Mouse (Mus musculus): ENCODE data around the gene Zfhx3. TPM values are rescaled to one million over a fixed set of nuclear protein-coding genes. Genes with fewer than 3 reads are reported as not detected.

The Zfhx3 gene
- polyA plus RNA-seq, 1 experiment from 2014 or later, result 4.3 TPM

DNA sequence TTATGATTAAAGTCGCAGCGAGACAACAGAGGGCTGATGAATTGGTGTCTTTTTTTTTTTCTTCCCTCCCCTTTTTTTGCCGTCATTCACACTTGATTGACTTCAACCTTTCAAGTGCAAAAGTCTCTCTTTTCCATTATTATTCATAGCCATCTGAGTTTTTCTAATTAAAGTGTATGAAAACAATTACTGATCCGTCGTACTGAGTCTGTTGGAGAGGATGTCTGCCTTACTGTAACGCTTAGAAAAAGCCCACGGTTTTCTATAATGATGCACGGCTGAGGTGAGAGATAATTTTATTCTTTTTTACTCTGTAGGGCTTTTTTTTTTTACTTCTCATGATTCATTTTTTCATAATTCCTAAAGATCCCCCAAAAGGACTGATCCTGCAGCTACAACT, 1000.2 kb downstream of the Zfhx3 start:
- in situ Hi-C loops (cut with MboI; ENCODE audit: low pct_unique_long_range_greater_than_20kb), result no loop called here
- TF ChIP-seq CTCF (IDR thresholded peaks at IDR 0.05), result no peak
- ChIA-PET POLR2A (interaction anchor here (0.7 kb wide), 1 partner anchor 17 kb away, joined by 3 read pairs; no protein-coding TSS in a partner anchor), CTCF (no interaction called here)
- no peak for ATAC-seq
- DNase-seq (ENCODE audit: low read depth, low spot score), result no peak
- H3K27me3 ChIP-seq, result no peaks in the 10 kb centered on the region

DNA sequence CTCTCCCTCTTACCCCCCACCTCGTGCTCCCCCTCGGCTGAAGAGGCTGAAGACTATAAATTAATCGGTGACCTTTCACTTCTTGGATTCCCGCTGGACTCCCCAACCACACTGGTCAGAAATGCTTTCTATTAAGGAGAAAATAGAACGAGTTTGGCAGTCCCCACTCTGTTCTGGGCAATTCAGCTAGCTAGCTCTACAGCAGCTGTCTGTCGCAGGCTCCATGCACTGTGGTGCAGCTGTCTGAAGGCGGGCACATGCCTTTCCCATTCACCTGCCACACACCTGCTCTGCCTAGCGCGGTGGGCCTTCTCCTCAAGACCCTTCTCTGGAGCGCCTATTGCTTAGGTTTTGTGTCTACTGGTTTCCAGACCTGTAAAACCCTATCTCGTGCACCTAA, 1000.7 kb downstream of the Zfhx3 start:
- H3K27me3 ChIP-seq, result no peaks in the 10 kb centered on the region
- POLR2A ChIA-PET, result interaction anchor here (0.7 kb wide), 1 partner anchor 17 kb away, joined by 3 read pairs; no protein-coding TSS in a partner anchor
- no peak for TF ChIP-seq CTCF (IDR thresholded peaks at IDR 0.05)
- in situ Hi-C loops (cut with MboI; ENCODE audit: low pct_unique_long_range_greater_than_20kb), result no loop called here
- ATAC-seq, result no peak
- CTCF ChIA-PET, result interaction anchor here (1.1 kb wide), 1 partner anchor 22 kb away, joined by 3 read pairs; no protein-coding TSS in a partner anchor
- no peak for DNase-seq (ENCODE audit: low read depth, low spot score)

DNA sequence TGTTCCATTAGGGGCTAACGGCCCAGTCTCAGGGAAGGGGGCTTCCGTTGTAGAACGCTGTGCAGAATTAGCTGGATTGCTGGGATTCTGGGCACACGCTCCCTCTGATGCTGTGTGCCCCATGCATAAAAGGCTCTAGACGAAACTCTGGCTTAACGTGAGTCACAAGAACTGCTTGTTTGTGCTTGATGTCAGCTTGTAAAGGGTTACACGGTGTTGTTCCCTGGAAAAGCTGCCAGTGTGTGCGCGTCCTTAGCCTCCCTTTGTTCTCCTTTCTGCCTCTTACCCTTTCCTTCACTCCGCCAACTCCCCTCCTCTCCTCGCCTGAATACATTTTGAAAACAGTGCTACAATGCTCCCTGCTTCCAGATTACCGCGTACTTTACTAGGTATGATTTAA, 1001.9 kb downstream of the Zfhx3 start:
- H3K27me3 ChIP-seq, result no peaks in the 10 kb centered on the region
- in situ Hi-C loops (cut with MboI; ENCODE audit: low pct_unique_long_range_greater_than_20kb), result no loop called here
- no peak for TF ChIP-seq CTCF (IDR thresholded peaks at IDR 0.05)
- POLR2A ChIA-PET, result interaction anchor here (1.0 kb wide), 1 partner anchor 19 kb away, joined by 3 read pairs; no protein-coding TSS in a partner anchor
- no peak for DNase-seq (ENCODE audit: low read depth, low spot score)
- no peak for ATAC-seq
- CTCF ChIA-PET, result interaction anchor here (1.1 kb wide), 1 partner anchor 20 kb away, joined by 3 read pairs; no protein-coding TSS in a partner anchor

DNA sequence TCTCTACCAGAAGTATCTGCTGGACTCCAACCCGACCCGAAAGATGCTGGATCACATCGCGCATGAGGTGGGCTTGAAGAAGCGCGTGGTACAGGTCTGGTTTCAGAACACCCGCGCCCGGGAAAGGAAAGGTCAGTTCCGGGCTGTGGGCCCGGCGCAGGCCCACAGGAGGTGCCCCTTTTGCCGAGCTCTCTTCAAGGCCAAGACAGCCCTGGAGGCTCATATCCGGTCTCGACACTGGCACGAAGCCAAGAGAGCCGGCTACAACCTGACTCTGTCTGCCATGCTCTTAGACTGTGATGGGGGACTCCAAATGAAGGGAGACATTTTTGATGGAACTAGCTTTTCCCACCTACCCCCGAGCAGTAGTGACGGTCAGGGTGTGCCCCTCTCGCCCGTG, 1007.9 kb downstream of the Zfhx3 start:
- in situ Hi-C loops (cut with MboI; ENCODE audit: low pct_unique_long_range_greater_than_20kb), result no loop called here
- H3K27me3 ChIP-seq, result no peaks in the 10 kb centered on the region
- POLR2A ChIA-PET, result interaction anchor here (0.5 kb wide), 1 partner anchor 235 kb away, joined by 3 read pairs; no protein-coding TSS in a partner anchor
- ATAC-seq (no peak), DNase-seq (ENCODE audit: low read depth, low spot score) (no peak)
- CTCF ChIA-PET, result interaction anchor here (0.8 kb wide), 2 partner anchors 9 to 18 kb away, joined by 3 read pairs; no protein-coding TSS in a partner anchor
- no peak for TF ChIP-seq CTCF (IDR thresholded peaks at IDR 0.05)

DNA sequence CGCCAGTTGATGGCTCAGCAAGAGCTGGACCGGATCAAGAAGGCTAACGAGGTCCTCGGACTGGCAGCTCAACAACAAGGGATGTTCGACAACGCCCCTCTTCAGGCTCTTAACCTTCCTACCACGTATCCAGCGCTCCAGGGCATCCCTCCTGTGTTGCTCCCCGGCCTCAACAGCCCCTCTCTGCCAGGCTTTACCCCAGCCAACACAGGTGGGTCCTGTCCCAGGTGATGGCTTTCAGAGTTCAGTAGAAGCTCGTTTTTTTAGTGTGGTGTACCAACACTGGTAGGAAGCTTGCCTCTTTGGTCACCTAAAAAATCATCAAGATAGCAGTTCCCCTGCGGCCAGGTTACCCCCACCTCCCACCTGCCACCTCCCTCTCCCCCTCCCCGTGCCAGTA, 1009.1 kb downstream of the Zfhx3 start:
- no peak for ATAC-seq
- in situ Hi-C loops (cut with MboI; ENCODE audit: low pct_unique_long_range_greater_than_20kb), result no loop called here
- no peak for TF ChIP-seq CTCF (IDR thresholded peaks at IDR 0.05)
- CTCF ChIA-PET, result interaction anchor here (4.4 kb wide), 1 partner anchor 15 kb away, joined by 15 read pairs; no protein-coding TSS in a partner anchor
- no peak for DNase-seq (ENCODE audit: low read depth, low spot score)
- POLR2A ChIA-PET, result interaction anchor here (0.5 to 1.3 kb wide), 2 partner anchors 15 to 1475 kb away, joined by 3 to 4 read pairs; no protein-coding TSS in a partner anchor
- H3K27me3 ChIP-seq, result no peaks in the 10 kb centered on the region

DNA sequence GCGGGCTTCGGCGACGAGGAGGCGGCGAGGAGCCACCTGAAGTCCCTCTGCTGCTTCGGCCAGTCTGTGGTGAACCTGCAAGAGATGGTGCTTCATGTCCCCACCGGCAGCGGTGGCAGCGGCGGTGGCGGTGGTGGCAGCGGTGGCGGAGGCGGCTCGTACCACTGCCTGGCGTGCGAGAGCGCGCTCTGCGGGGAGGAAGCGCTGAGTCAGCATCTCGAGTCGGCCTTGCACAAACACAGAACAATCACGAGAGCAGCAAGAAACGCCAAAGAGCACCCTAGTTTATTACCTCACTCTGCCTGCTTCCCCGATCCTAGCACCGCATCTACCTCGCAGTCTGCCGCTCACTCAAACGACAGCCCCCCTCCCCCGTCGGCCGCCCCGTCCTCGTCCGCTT, 1014.0 kb downstream of the Zfhx3 start:
- no peaks in the 10 kb centered on the region for H3K27me3 ChIP-seq
- ChIA-PET CTCF (no interaction called here), POLR2A (no interaction called here)
- no peak for TF ChIP-seq CTCF (IDR thresholded peaks at IDR 0.05)
- ATAC-seq (no peak), DNase-seq (ENCODE audit: low read depth, low spot score) (no peak)
- in situ Hi-C loops (cut with MboI; ENCODE audit: low pct_unique_long_range_greater_than_20kb), result no loop called here

DNA sequence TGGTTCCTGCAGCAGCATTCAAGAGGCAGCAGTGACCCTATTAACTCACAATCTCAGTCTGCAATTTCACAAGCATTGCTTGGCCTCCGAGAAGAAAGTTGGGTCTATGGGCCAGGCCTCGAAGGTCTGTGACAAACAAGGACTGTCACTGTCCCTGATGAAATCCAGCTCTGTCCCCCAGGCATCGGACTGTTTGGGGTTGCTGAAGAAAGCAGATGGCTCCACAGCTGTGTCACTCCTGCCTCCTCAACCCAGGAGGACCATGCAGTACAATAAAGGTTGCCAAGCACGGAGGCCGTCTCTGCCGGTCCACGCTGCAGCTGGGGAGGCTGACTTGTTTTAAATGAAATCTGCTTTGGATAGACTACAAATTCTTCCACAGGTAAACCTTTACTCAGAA, 1020.1 kb downstream of the Zfhx3 start:
- CTCF ChIA-PET, result interaction anchor here (1.4 kb wide), 1 partner anchor 26 kb away, joined by 3 read pairs; no protein-coding TSS in a partner anchor

DNA sequence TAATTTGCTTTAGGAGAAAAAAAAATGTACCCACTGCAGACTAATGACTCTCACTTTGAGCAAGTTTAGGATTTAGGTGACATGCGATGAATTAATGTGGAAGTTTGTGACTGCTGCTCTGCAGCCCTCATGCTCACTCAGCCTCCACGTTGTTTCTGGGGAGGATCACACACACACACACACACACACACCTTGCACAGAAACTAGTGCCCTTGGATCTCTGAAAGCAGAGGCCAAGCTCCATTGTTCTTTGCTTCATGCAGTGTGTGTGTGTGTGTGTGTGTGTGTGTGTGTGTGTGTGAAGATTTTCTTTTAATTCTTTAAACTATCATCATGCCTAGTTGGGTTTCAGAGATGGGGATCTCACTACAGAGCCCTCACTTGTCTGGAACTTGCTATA, 1020.7 kb downstream of the Zfhx3 start:
- no peak for TF ChIP-seq CTCF (IDR thresholded peaks at IDR 0.05)
- no peak for ATAC-seq
- in situ Hi-C loops (cut with MboI; ENCODE audit: low pct_unique_long_range_greater_than_20kb), result no loop called here
- ChIA-PET CTCF (no interaction called here), POLR2A (interaction anchor here (1.3 kb wide), 1 partner anchor 10 kb away, joined by 4 read pairs; no protein-coding TSS in a partner anchor)
- DNase-seq (ENCODE audit: low read depth, low spot score), result no peak
- no peaks in the 10 kb centered on the region for H3K27me3 ChIP-seq

More for the DNA sequence above, 1020.1 kb downstream of the Zfhx3 start:
- DNase-seq (ENCODE audit: low read depth, low spot score) (no peak), ATAC-seq (no peak)
- no peaks in the 10 kb centered on the region for H3K27me3 ChIP-seq
- in situ Hi-C loops (cut with MboI; ENCODE audit: low pct_unique_long_range_greater_than_20kb), result no loop called here
- POLR2A ChIA-PET, result interaction anchor here (1.3 kb wide), 1 partner anchor 10 kb away, joined by 4 read pairs; no protein-coding TSS in a partner anchor
- no peak for TF ChIP-seq CTCF (IDR thresholded peaks at IDR 0.05)

DNA sequence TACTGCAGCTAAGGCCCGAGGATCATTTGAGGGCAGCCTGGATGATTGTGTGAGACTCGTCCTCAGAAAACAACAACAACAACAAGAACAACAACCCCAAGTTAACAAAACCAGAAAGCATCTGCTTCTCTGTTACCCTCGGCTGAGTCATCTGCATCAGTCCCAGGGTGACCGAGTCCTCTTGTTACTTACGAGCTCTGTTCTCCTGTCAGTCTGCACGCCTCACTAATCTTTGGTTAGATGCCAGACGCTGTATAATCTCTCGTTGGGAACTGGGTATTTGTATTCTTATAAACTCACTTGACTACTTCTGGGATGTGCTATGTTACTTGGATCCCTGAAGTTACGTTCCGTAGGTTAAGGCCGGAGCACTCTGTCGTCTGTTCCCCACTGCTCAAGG, 1023.6 kb downstream of the Zfhx3 start:
- H3K27me3 ChIP-seq, result no peaks in the 10 kb centered on the region
- peak; percentile 49 for DNase-seq (ENCODE audit: low read depth, low spot score)
- ChIA-PET POLR2A (interaction anchor here (1.0 to 1.1 kb wide), 2 partner anchors 14 to 18 kb away, joined by 3 to 4 read pairs; no protein-coding TSS in a partner anchor), CTCF (interaction anchor here (3.6 kb wide), 1 partner anchor 13 kb away, joined by 15 read pairs; no protein-coding TSS in a partner anchor)
- in situ Hi-C loops (cut with MboI; ENCODE audit: low pct_unique_long_range_greater_than_20kb), result no loop called here
- no peak for TF ChIP-seq CTCF (IDR thresholded peaks at IDR 0.05)
- peak; percentile 75 for ATAC-seq

DNA sequence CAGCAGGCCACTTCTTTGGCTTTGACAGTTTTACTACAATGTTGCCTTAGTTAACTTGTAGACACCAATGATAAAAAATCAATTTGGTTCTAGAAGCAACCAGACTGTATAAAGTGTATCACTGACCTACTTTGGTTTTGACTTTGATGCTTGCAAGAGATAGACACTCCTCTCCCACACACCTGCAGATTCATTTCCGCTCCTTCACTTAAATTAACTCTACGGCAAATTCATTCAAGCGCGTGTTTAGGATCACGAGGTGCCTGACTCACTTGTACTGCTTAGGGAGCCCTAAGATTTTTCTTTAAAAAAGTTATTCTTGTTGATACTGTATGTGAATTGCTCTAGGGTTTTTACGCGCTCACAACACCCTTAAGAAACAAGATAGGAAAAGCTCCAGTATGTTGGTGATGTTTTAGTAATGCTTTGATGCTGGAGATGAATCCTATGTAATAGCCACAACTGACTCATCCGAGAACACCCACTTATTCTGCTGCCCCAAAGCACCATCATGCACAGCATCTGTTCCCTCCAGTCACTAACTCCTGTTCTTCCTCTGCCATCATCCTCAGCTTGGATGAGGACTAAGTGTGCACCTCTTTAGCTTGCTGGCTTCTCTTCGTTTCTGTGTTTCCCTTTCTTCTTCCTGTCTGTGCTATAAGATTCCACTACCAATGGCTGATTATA, 1031.3 kb downstream of the Zfhx3 start:
- no peak for TF ChIP-seq CTCF (IDR thresholded peaks at IDR 0.05)
- in situ Hi-C loops (cut with MboI; ENCODE audit: low pct_unique_long_range_greater_than_20kb), result no loop called here
- ATAC-seq (no peak), DNase-seq (ENCODE audit: low read depth, low spot score) (no peak)
- peaks cover 9% of the 10 kb centered on the region for H3K27me3 ChIP-seq
- CTCF ChIA-PET, result no interaction called here
- POLR2A ChIA-PET, result no interaction called here

DNA sequence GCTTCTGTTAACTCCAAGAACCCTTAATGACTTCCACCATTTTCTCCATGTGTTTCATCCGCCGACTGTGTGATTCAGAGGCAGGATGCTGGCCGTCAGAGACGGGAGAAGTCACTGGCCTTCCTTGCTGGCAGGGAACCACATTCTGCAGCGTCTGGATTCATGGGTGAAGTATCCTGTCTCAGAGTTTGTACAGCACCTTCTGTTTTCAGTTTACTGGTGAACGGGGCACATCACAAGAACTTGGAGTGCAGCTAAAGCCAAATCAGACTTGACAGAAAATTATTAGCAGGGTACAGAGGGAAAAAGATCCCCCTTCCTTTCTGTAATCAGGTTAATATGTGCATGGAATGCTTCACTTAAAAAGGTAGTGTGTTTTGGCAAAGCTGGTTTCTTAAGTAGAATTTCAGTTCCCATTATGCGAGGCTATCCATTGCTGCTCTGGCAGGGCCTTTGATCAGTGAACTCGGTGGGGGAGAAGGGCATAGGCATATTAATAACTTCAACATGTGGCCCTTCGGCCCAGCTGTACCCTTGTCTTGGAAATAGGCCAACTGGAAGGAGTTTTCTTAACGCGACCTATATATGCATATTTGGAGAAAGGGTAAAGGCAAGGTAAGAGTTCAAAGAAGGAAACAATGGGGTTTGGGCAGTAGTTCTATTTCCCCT, 1035.4 kb downstream of the Zfhx3 start:
- H3K27me3 ChIP-seq, result peaks cover 11% of the 10 kb centered on the region
- DNase-seq (ENCODE audit: low read depth, low spot score) (no peak), ATAC-seq (no peak)
- POLR2A ChIA-PET, result no interaction called here
- CTCF ChIA-PET, result no interaction called here
- no peak for TF ChIP-seq CTCF (IDR thresholded peaks at IDR 0.05)
- in situ Hi-C loops (cut with MboI; ENCODE audit: low pct_unique_long_range_greater_than_20kb), result no loop called here

Measured in Patski (cell line).